Mouse (Mus musculus) heart, postnatal 0 days (tissue): Measurements from ENCODE around the gene Krtap4-2.

Experiments used
- CTCF ChIP-seq: IDR thresholded peaks from 2 replicates; pipeline ENCODE4 v1.5.1; 2016; ENCODE audit warnings: antibody characterized with exemption, control low read depth, low read depth
- EP300 ChIP-seq: IDR thresholded peaks from 2 replicates; pipeline ENCODE4 v1.6.1; 2016; ENCODE audit warnings: antibody characterized with exemption, low read depth

- no peak for TF ChIP-seq CTCF
- no peak for TF ChIP-seq EP300
These were observed 22.2 kb upstream of the Krtap4-2 start for GRCm38 (mm10) chr11:99657051-99657450.
